Mouse (Mus musculus) CH12.LX (cell line): Measurements from ENCODE around the gene Ptdss2. TPM values are rescaled to one million over a fixed set of nuclear protein-coding genes. Genes with fewer than 3 reads are reported as not detected.
A peak's percentile ranks its signal among the peaks of the same experiment; 100 is the strongest.

Experiments
- DNase-seq: peaks from one replicate; pipeline ENCODE4 v3.0.0-alpha.2; 2013; ENCODE audit errors: extremely low read depth
- H3K27ac ChIP-seq: 2 replicates; pipeline ENCODE4 v1.5.1; 2012; ENCODE audit warnings: low read depth, mild to moderate bottlenecking, control low read depth, moderate library complexity; ENCODE audit not compliant: insufficient read depth
- H3K27me3 ChIP-seq: replicated peaks from 2 replicates; pipeline ENCODE3; 2012; ENCODE audit warnings: inconsistent platforms
- H3K36me3 ChIP-seq, 2 experiments: replicated peaks in 1 of 2; 2 replicates each; pipeline versions ENCODE3 to v1.6.1; 2012; ENCODE audit warnings: inconsistent platforms in 1 of 2, low read length in 1 of 2, mild to moderate bottlenecking in 1 of 2, mixed read lengths in 1 of 2, moderate library complexity in 1 of 2; ENCODE audit not compliant: control insufficient read depth in 1 of 2, insufficient read depth in 1 of 2
- H3K4me1 ChIP-seq, 2 experiments: 2 replicates each; pipeline ENCODE4 v1.6.1; 2012; ENCODE audit warnings: inconsistent platforms in 1 of 2, moderate library complexity in 1 of 2; ENCODE audit not compliant: insufficient read depth in 2 of 2, control insufficient read depth in 1 of 2
- H3K4me2 ChIP-seq: 2 replicates; pipeline ENCODE4 v1.6.1; 2012; ENCODE audit warnings: low read depth, mild to moderate bottlenecking, control low read depth; ENCODE audit not compliant: poor library complexity, insufficient read depth, severe bottlenecking
- H3K4me3 ChIP-seq, 3 experiments: fragments of 150-350 bp in 1 of 3; sonication (generic) in 1 of 3; replicated peaks in 1 of 3; 2 replicates each; pipeline versions ENCODE3 to v1.5.1; 2011 to 2012; ENCODE audit warnings: low read depth in 2 of 3, low read length in 2 of 3, mild to moderate bottlenecking in 2 of 3, moderate library complexity in 2 of 3, control low read depth in 1 of 3, improper control_type of control experiment in 1 of 3, inconsistent platforms in 1 of 3, mixed read lengths in 1 of 3; ENCODE audit not compliant: poor library complexity in 1 of 3
- H3K79me2 ChIP-seq: replicated peaks from 2 replicates; pipeline ENCODE4 v1.6.1; 2012; ENCODE audit warnings: mild to moderate bottlenecking, moderate library complexity; ENCODE audit not compliant: control insufficient read depth, poor library complexity, insufficient read depth, severe bottlenecking; ENCODE audit errors: extremely low read depth
- H3K9ac ChIP-seq: 2 replicates; pipeline ENCODE4 v1.6.1; 2012; ENCODE audit warnings: low read depth, mild to moderate bottlenecking, control low read depth, moderate library complexity; ENCODE audit not compliant: insufficient read depth
- H3K9me3 ChIP-seq: replicated peaks from 2 replicates; pipeline ENCODE3; 2012; ENCODE audit warnings: low read length, inconsistent platforms, mixed read lengths
- CHD1 ChIP-seq: IDR thresholded peaks from 2 replicates; pipeline ENCODE4 v1.6.1; 2012; ENCODE audit warnings: low read depth, low read length, improper control_type of control experiment, inconsistent platforms
- CTCF ChIP-seq, 2 experiments: IDR thresholded peaks in 1 of 2; conservative IDR thresholded peaks in 1 of 2; 2 replicates each; pipeline ENCODE4 v1.5.1; 2011 to 2012; ENCODE audit warnings: low read depth in 2 of 2, low read length in 2 of 2, improper control_type of control experiment in 1 of 2, inconsistent platforms in 1 of 2, mild to moderate bottlenecking in 1 of 2, moderate library complexity in 1 of 2
- E2F4 ChIP-seq: IDR thresholded peaks from 2 replicates; pipeline ENCODE4 v1.6.1; 2011; ENCODE audit warnings: low read depth, low read length, improper control_type of control experiment; ENCODE audit not compliant: insufficient replicate concordance
- EP300 ChIP-seq: IDR thresholded peaks from 2 replicates; pipeline ENCODE4 v1.6.1; 2011; ENCODE audit warnings: low read length, improper control_type of control experiment
- ETS1 ChIP-seq: conservative IDR thresholded peaks from 2 replicates; pipeline ENCODE4 v1.6.1; 2012; ENCODE audit warnings: low read depth, mild to moderate bottlenecking, inconsistent platforms, low read length, improper control_type of control experiment, moderate library complexity
- GABPA ChIP-seq: IDR thresholded peaks from 2 replicates; pipeline ENCODE4 v1.6.1; 2012; ENCODE audit warnings: low read depth, low read length, improper control_type of control experiment, inconsistent platforms; ENCODE audit not compliant: insufficient replicate concordance
- HCFC1 ChIP-seq: IDR thresholded peaks from 2 replicates; pipeline ENCODE4 v1.6.1; 2012; ENCODE audit warnings: low read depth, mild to moderate bottlenecking, inconsistent platforms, low read length, improper control_type of control experiment
- IRF4 ChIP-seq: IDR thresholded peaks from 2 replicates; pipeline ENCODE4 v1.6.1; 2014; ENCODE audit warnings: low read depth, mild to moderate bottlenecking, inconsistent platforms, low read length, improper control_type of control experiment
- JUN ChIP-seq: IDR thresholded peaks from 2 replicates; pipeline ENCODE4 v1.6.1; 2011; ENCODE audit warnings: low read depth, mild to moderate bottlenecking, low read length, improper control_type of control experiment, moderate library complexity; ENCODE audit not compliant: insufficient read depth
- JUND ChIP-seq: conservative IDR thresholded peaks from 2 replicates; pipeline ENCODE4 v1.6.1; 2011; ENCODE audit warnings: low read depth, low read length, improper control_type of control experiment
- MAFK ChIP-seq: IDR thresholded peaks from 2 replicates; pipeline ENCODE4 v1.6.1; 2011; ENCODE audit warnings: low read length, improper control_type of control experiment; ENCODE audit not compliant: insufficient replicate concordance
- MAX ChIP-seq: IDR thresholded peaks from 2 replicates; pipeline ENCODE4 v1.6.1; 2011; ENCODE audit warnings: low read length, improper control_type of control experiment
- MAZ ChIP-seq: IDR thresholded peaks from 2 replicates; pipeline ENCODE4 v1.6.1; 2012; ENCODE audit warnings: low read depth, mild to moderate bottlenecking, inconsistent platforms, low read length, improper control_type of control experiment, moderate library complexity
- MEF2A ChIP-seq: IDR thresholded peaks from 2 replicates; pipeline ENCODE4 v1.6.1; 2014; ENCODE audit warnings: low read depth, mild to moderate bottlenecking, inconsistent platforms, low read length, improper control_type of control experiment, borderline replicate concordance
- MXI1 ChIP-seq: IDR thresholded peaks from 2 replicates; pipeline ENCODE4 v1.6.1; 2011; ENCODE audit warnings: mild to moderate bottlenecking, low read depth, low read length, improper control_type of control experiment
- MYC ChIP-seq: IDR thresholded peaks from 2 replicates; pipeline ENCODE4 v1.6.1; 2011; ENCODE audit warnings: low read depth, mild to moderate bottlenecking, improper control_type of control experiment, low read length
- NELFE ChIP-seq: IDR thresholded peaks from 2 replicates; pipeline ENCODE4 v1.6.1; 2011; ENCODE audit warnings: low read depth, low read length, improper control_type of control experiment
- PAX5 ChIP-seq: IDR thresholded peaks from 2 replicates; pipeline ENCODE4 v1.6.1; 2012; ENCODE audit warnings: low read length, inconsistent platforms, mixed read lengths
- POLR2A ChIP-seq: IDR thresholded peaks from 2 replicates; pipeline ENCODE4 v1.6.1; 2011; ENCODE audit warnings: low read depth, mild to moderate bottlenecking, improper control_type of control experiment, low read length
- POLR2AphosphoS2 ChIP-seq: IDR thresholded peaks from 2 replicates; pipeline ENCODE4 v1.6.1; 2011; ENCODE audit warnings: low read depth, low read length, improper control_type of control experiment
- RAD21 ChIP-seq: IDR thresholded peaks from 2 replicates; pipeline ENCODE4 v1.6.1; 2011; ENCODE audit warnings: low read depth, mild to moderate bottlenecking, low read length, improper control_type of control experiment, moderate library complexity
- RCOR1 ChIP-seq: conservative IDR thresholded peaks from 2 replicates; pipeline ENCODE4 v1.6.1; 2012; ENCODE audit warnings: low read depth, mild to moderate bottlenecking, inconsistent platforms, low read length, improper control_type of control experiment
- SMC3 ChIP-seq: IDR thresholded peaks from 2 replicates; pipeline ENCODE4 v1.6.1; 2011; ENCODE audit warnings: low read depth, low read length, improper control_type of control experiment
- TBP ChIP-seq: conservative IDR thresholded peaks from 2 replicates; pipeline ENCODE4 v1.6.1; 2011; ENCODE audit warnings: low read depth, low read length, improper control_type of control experiment
- TCF12 ChIP-seq: IDR thresholded peaks from 2 replicates; pipeline ENCODE4 v1.6.1; 2014; ENCODE audit warnings: low read depth, mild to moderate bottlenecking, inconsistent platforms, low read length, improper control_type of control experiment
- UBTF ChIP-seq: IDR thresholded peaks from 2 replicates; pipeline ENCODE4 v1.6.1; 2012; ENCODE audit warnings: low read depth, mild to moderate bottlenecking, inconsistent platforms, low read length, improper control_type of control experiment, moderate library complexity
- USF2 ChIP-seq: conservative IDR thresholded peaks from 2 replicates; pipeline ENCODE4 v1.6.1; 2011; ENCODE audit warnings: low read depth, low read length, improper control_type of control experiment
- ZC3H11A ChIP-seq: IDR thresholded peaks from 2 replicates; pipeline ENCODE4 v1.6.1; 2012; ENCODE audit warnings: low read depth, mild to moderate bottlenecking, inconsistent platforms, low read length, improper control_type of control experiment
- ZKSCAN1 ChIP-seq: IDR thresholded peaks from 2 replicates; pipeline ENCODE4 v1.6.1; 2012; ENCODE audit warnings: low read depth, inconsistent platforms, low read length, improper control_type of control experiment, borderline replicate concordance
- ZMIZ1 ChIP-seq: IDR thresholded peaks from 2 replicates; pipeline ENCODE4 v1.6.1; 2012; ENCODE audit warnings: low read depth, mild to moderate bottlenecking, inconsistent platforms, low read length, improper control_type of control experiment
- ZNF384 ChIP-seq: IDR thresholded peaks from 2 replicates; pipeline ENCODE4 v1.6.1; 2012; ENCODE audit warnings: low read depth, low read length, improper control_type of control experiment, inconsistent platforms
- dilution Hi-C: fragments of 300-500 bp; cut with MboI; formaldehyde crosslinking; loops from 2 replicates; pipeline ENCODE4 v1.14.3; 2020; ENCODE audit warnings: low sequenced_read_pairs; ENCODE audit not compliant: extremely low pct_unique_long_range_greater_than_20kb, extremely low pct_ligation_motif_present
- in situ Hi-C: fragments of 300-500 bp; cut with MboI; formaldehyde crosslinking; loops from 3 replicates; pipeline ENCODE4 v1.14.3; 2019; ENCODE audit warnings: low sequenced_read_pairs, low pct_ligation_motif_present, low pct_unique_long_range_greater_than_20kb, mixed read lengths
- polyA plus RNA-seq: library from polyadenylated mRNA; unstranded; fragments of >175 nt; gene quantifications from 2 replicates; pipeline ENCODE4 v1.2.1, GENCODE M21; 2012; ENCODE audit warnings: low read depth; ENCODE audit not compliant: insufficient read length
- total RNA-seq, 2 experiments: library from RNA; depleted of rRNA; stranded (reverse); fragments of 300-350 nt in 1 of 2; fragments of >200 nt in 1 of 2; gene quantifications; 2 replicates each; pipeline ENCODE4 v1.2.3; 2012 to 2014

The Ptdss2 gene
- total and polyA plus RNA-seq, 3 experiments = 2.9 to 22.9 (median 12.0) TPM

DNA sequence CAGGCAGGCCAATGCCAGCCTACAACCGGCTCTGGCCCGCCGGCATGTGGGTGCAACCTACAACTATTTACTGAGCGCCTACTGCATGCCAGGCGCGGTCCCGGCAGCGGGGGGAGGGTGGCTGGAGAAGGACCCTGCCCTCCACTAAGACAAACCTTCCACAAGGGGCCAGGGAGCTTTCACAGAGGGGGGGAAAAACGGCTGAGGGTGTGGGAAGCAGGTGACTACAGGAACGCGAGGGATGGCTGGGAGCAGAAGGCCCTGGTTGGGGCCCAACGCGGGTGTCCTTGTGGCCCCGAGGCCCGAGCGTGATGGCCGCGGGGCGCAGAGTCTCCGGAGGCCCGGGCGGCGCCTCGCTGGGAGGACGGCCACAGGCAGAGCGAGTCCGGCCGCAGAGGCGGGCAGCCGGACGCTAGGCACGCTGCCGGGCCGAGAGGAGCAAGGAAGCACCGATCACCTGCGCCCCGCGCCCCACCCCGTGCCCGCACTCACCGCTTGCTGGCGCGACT lies 71.2 kb downstream of the Ptdss2 start:
- DNase-seq = no peak
- TF ChIP-seq TCF12 = no peak
- TF ChIP-seq UBTF = peak; percentile 58; the same call in 1 of the 2 replicates
- TF ChIP-seq MAFK = no peak
- TF ChIP-seq CHD1 = no peak
- no peak for TF ChIP-seq MYC
- Histone ChIP-seq H3K4me1 (peaks cover 6 to 18% of the 10 kb centered on the region in 2 experiments), H3K36me3 (peaks cover 31 to 41% of the 10 kb centered on the region in 2 experiments), H3K79me2 (no peaks in the 10 kb centered on the region), H3K27me3 (no peaks in the 10 kb centered on the region), H3K4me2 (peak overlapping the region; percentile 76), H3K9me3 (no peaks in the 10 kb centered on the region), H3K27ac (no peak overlapping the region; the same call in 1 of the 2 replicates), H3K9ac (peak overlapping the region; percentile 79), H3K4me3 (peak overlapping the region; percentile 77 to 87 (median 85))
- dilution Hi-C loops = no loop called here
- in situ Hi-C loops = no loop called here

DNA sequence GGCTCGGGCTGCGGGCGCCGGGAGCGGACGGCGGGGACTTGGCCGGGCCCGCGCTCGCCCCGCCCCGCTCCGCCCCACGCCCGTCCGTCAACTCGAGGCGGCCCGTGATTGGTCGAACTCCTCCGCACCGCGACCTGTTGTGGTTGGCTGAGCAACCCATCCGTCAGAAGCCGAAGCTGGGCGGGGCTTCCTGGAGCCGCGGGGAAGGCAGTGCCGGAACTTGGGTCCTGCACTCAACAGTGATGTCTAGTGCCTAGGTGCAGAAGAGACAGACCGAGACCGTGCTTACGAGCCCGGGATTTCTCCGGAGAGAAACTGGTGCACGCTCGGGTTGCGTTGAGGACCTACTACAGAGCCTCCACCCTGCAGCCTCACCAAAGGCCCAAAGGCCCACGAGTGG lies 71.8 kb downstream of the Ptdss2 start, which contains the start of the genes Hras and Lrrc56:
TSS of gene Hras (minus strand) at position 58 of the 400 bp plus-strand sequence.
TSS of gene Lrrc56 (plus strand) at position 210 of the 400 bp plus-strand sequence.
- Histone ChIP-seq H3K79me2 (no peaks in the 10 kb centered on the region), H3K36me3 (peaks cover 31 to 36% of the 10 kb centered on the region in 2 experiments), H3K9ac (peak within 1 kb of the TSS; percentile 79), H3K4me2 (peak within 1 kb of the TSS; percentile 86), H3K27ac (peak within 1 kb of the TSS; percentile 8; the same call in 1 of the 2 replicates), H3K27me3 (no peaks in the 10 kb centered on the region), H3K4me1 (peaks cover 6 to 18% of the 10 kb centered on the region in 2 experiments), H3K4me3 (peak within 1 kb of the TSS; percentile 85 to 87 (median 87)), H3K9me3 (no peaks in the 10 kb centered on the region)
- DNase-seq = peak; percentile 98
- in situ Hi-C loops = no loop called here
- dilution Hi-C loops = no loop called here
- TF ChIP-seq POLR2A (peak; percentile 79), IRF4 (0 out of 2 replicates have a peak, but pooled peaks have one; percentile 20), CTCF (conservative IDR thresholded peaks at IDR 0.05 in 1 of 2, IDR thresholded peaks at IDR 0.05 in 1 of 2; ENCODE audit: low read depth in 2 of 2, low read length in 2 of 2) (no peak), ZMIZ1 (peak; percentile 78), RAD21 (no peak), HCFC1 (peak; percentile 64; the same call in 1 of the 2 replicates), SMC3 (no peak), EP300 (no peak), JUND (no peak), POLR2AphosphoS2 (peak; percentile 60; the same call in 1 of the 2 replicates), E2F4 (no peak), ETS1 (no peak), MEF2A (0 out of 2 replicates have a peak, but pooled peaks have one; percentile 13), ZKSCAN1 (no peak), MYC (no peak), MAZ (0 out of 2 replicates have a peak, but pooled peaks have one; percentile 48), MXI1 (no peak), TCF12 (peak; percentile 78), UBTF (peak; percentile 14; the same call in 1 of the 2 replicates), ZC3H11A (no peak), RCOR1 (no peak), TBP (no peak), PAX5 (no peak), JUN (no peak), NELFE (peak; percentile 88), USF2 (no peak), GABPA (no peak), MAX (peak; percentile 56), ZNF384 (0 out of 2 replicates have a peak, but pooled peaks have one; percentile 11), CHD1 (no peak)
